Mouse (Mus musculus) layer of hippocampus, adult 11-12 months (tissue): ENCODE results near the gene Smoc1.

ENCODE experiments used
- DNase-seq: peaks from one replicate; pipeline ENCODE4 v3.0.0; 2022; ENCODE audit warnings: low spot score

Gene Smoc1

GRCm38 (mm10) chr12:81131114-81131513, 104.5 kb downstream of the Smoc1 start:
- no peak for DNase-seq

- DNase-seq: no peak
Observed at GRCm38 (mm10) chr12:81133055-81133665, 106.6 kb downstream of the Smoc1 start.

- no peak for DNase-seq
Observed at GRCm38 (mm10) chr12:81138217-81138616, 111.6 kb downstream of the Smoc1 start.

- DNase-seq: no peak
Observed at GRCm38 (mm10) chr12:81139463-81139862, 112.9 kb downstream of the Smoc1 start.

- DNase-seq: peak; percentile 49
Observed at GRCm38 (mm10) chr12:81140594-81141328, 114.2 kb downstream of the Smoc1 start.

GRCm38 (mm10) chr12:81141329-81141711, 114.7 kb downstream of the Smoc1 start:
- no peak for DNase-seq

GRCm38 (mm10) chr12:81142231-81142630, 115.6 kb downstream of the Smoc1 start:
- DNase-seq: no peak

- no peak for DNase-seq
Observed at GRCm38 (mm10) chr12:81144201-81144600, 117.6 kb downstream of the Smoc1 start.

- DNase-seq: no peak
Observed at GRCm38 (mm10) chr12:81146417-81147180, 120.0 kb downstream of the Smoc1 start.

GRCm38 (mm10) chr12:81147956-81148355, 121.3 kb downstream of the Smoc1 start:
- DNase-seq: no peak

- no peak for DNase-seq
Observed at GRCm38 (mm10) chr12:81150917-81151316, 124.3 kb downstream of the Smoc1 start.

- no peak for DNase-seq
Observed at GRCm38 (mm10) chr12:81152082-81152481, 125.5 kb downstream of the Smoc1 start.

- DNase-seq: no peak
Observed at GRCm38 (mm10) chr12:81155675-81156074, 129.1 kb downstream of the Smoc1 start.

- no peak for DNase-seq
Observed at GRCm38 (mm10) chr12:81156841-81157240, 130.2 kb downstream of the Smoc1 start.

GRCm38 (mm10) chr12:81159947-81160346, 133.3 kb downstream of the Smoc1 start:
- no peak for DNase-seq

GRCm38 (mm10) chr12:81160425-81160824, 133.8 kb downstream of the Smoc1 start:
- no peak for DNase-seq

- DNase-seq: peak; percentile 25
Observed at GRCm38 (mm10) chr12:81160831-81161230, 134.2 kb downstream of the Smoc1 start.

GRCm38 (mm10) chr12:81161282-81161681, 134.7 kb downstream of the Smoc1 start:
- no peak for DNase-seq

GRCm38 (mm10) chr12:81163131-81163530, 136.5 kb downstream of the Smoc1 start:
- no peak for DNase-seq

GRCm38 (mm10) chr12:81163566-81163965, 137.0 kb downstream of the Smoc1 start:
- DNase-seq: no peak

- DNase-seq: no peak
Observed at GRCm38 (mm10) chr12:81166092-81166491, 139.5 kb downstream of the Smoc1 start.

- DNase-seq: no peak
Observed at GRCm38 (mm10) chr12:81166615-81167014, 140.0 kb downstream of the Smoc1 start.

- no peak for DNase-seq
Observed at GRCm38 (mm10) chr12:81167142-81167541, 140.5 kb downstream of the Smoc1 start.
